In genomic region chr9:21233805-21234204, GRCm38 (mm10) we compare ENCODE assay signal across 23 mouse cellular contexts. TPM values are rescaled to one million over a fixed set of nuclear protein-coding genes. Genes with fewer than 3 reads are reported as not detected.
"Had no signal": no experiment of that assay in that cellular context is flagged by ENCODE, and none has a peak within 500 bp of the region (broad histone marks: within the 10 kb centered on the region; RNA-seq: fewer than 3 reads in every experiment).

No protein-coding gene starts in this region.

- H3K4me3 ChIP-seq: limb, embryonic 12.5 days; limb, embryonic 15.5 days; neural tube, embryonic 12.5 days; neural tube, embryonic 15.5 days had no signal

- ATAC-seq: liver, postnatal 0 days; lung, postnatal 0 days had no signal

- H3K27ac ChIP-seq: limb, embryonic 12.5 days; limb, embryonic 15.5 days; liver, embryonic 14.5 days; macrophage; neural tube, embryonic 12.5 days; neural tube, embryonic 15.5 days; stomach, postnatal 0 days had no signal

- H3K9ac ChIP-seq: limb, embryonic 12.5 days; limb, embryonic 15.5 days; liver, embryonic 14.5 days; liver, postnatal 0 days; lung, embryonic 14.5 days; neural tube, embryonic 12.5 days; neural tube, embryonic 15.5 days had no signal

- DNase-seq: kidney, adult 11 months; kidney, adult 9 months; kidney, postnatal 14 days; kidney, postnatal 4 days; left cerebral cortex, postnatal 4 days; liver, postnatal 0 days; lung, embryonic 14.5 days; midbrain, embryonic 14.5 days; right cerebral cortex, adult 18-20 months; right cerebral cortex, postnatal 14 days; right cerebral cortex, postnatal 4 days; thymus, adult 2 months; thymus, postnatal 25 days had no signal

- H3K4me2 ChIP-seq: limb, embryonic 12.5 days; limb, embryonic 15.5 days; liver, embryonic 11.5 days; lung, embryonic 14.5 days; midbrain, embryonic 11.5 days; neural tube, embryonic 12.5 days; neural tube, embryonic 15.5 days had no signal

- H3K9me3 ChIP-seq: limb, embryonic 12.5 days; limb, embryonic 15.5 days; neural tube, embryonic 12.5 days; neural tube, embryonic 15.5 days had no signal

- H3K27me3 ChIP-seq: limb, embryonic 12.5 days; limb, embryonic 15.5 days; neural tube, embryonic 12.5 days; neural tube, embryonic 15.5 days had no signal

RNA-seq across cellular contexts. Expression of gene S1pr5, which starts 14.4 kb away (rescaled TPM):
- polyA plus RNA-seq: liver, embryonic 11.5 days; lung, embryonic 14.5 days; macrophage had no signal
